Mouse (Mus musculus): ENCODE data around the gene Cyp3a11.

DNA sequence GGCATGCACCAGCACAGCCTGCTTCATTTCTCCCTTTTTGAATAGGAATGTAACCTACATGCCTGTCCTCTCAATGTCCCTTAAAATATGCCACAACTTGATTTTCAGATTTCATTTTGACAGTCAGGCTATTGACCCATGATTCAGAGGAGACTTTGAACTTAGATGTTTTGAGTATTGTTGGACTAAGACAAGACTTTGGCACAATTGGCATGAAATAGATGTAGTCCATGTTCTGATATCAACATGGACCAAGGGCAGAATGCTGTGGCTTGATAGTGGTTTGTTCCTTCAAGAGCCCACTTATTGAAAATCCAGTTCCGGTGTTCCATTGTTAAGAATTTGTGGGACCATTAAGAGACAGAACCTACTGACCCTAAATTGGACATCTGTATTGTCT is 23.6 kb upstream of the Cyp3a11 start:
- TF ChIP-seq GATA1 (IDR thresholded peaks at IDR 0.05; ENCODE audit: low read length) (no peak), TAL1 (IDR thresholded peaks at IDR 0.05; ENCODE audit: low read length) (no peak)

Measured in erythroblast, embryonic 14.5 days (primary cell).